Mouse (Mus musculus) bone marrow macrophage, adult 2 months (primary cell): ENCODE data around the gene Zfp560. TPM values are rescaled to one million over a fixed set of nuclear protein-coding genes. Genes with fewer than 3 reads are reported as not detected.
"Not testable (repeated sequence)": the region's sequence is repeated elsewhere in the genome, so short reads cannot be mapped to it uniquely, and the experiment has no call there.

Source experiments
- H3K27ac ChIP-seq: 2 replicates; pipeline ENCODE4 v1.5.1; 2012; ENCODE audit warnings: low read depth, low read length; ENCODE audit not compliant: insufficient read depth
- H3K4me1 ChIP-seq: 2 replicates; pipeline ENCODE4 v1.6.1; 2012; ENCODE audit warnings: low read length; ENCODE audit not compliant: control insufficient read depth, insufficient read depth
- H3K4me3 ChIP-seq: 2 replicates; pipeline ENCODE4 v1.5.1; 2012; ENCODE audit warnings: mild to moderate bottlenecking, low read length, moderate library complexity; ENCODE audit not compliant: insufficient read depth
- CTCF ChIP-seq: IDR thresholded peaks from 2 replicates; pipeline ENCODE4 v1.5.1; 2012; ENCODE audit warnings: low read depth, mild to moderate bottlenecking, low read length, moderate library complexity
- POLR2A ChIP-seq: IDR thresholded peaks from 2 replicates; pipeline ENCODE4 v1.6.1; 2012; ENCODE audit warnings: mild to moderate bottlenecking, low read depth, low read length, borderline replicate concordance
- polyA plus RNA-seq: library from polyadenylated mRNA; stranded (reverse); fragments of >200 nt; gene quantifications from 2 replicates; pipeline ENCODE4 v1.2.4, GENCODE M21; 2012; ENCODE audit not compliant: missing spikeins, insufficient read depth, insufficient read length

Gene Zfp560
- polyA plus RNA-seq, 1 experiment = 17.3 TPM

GRCm38 (mm10) chr9:20298232-20298631, 86.7 kb downstream of the Zfp560 start, which contains the start of gene Olfr873:
Olfr873 (plus strand) TSS chr9:20298532.
- H3K27ac ChIP-seq = no peak within 1 kb of the TSS
- TF ChIP-seq POLR2A = no peak
- no peak for TF ChIP-seq CTCF

GRCm38 (mm10) chr9:20295562-20295961, 89.4 kb downstream of the Zfp560 start:
- not testable (repeated sequence) for H3K4me3 ChIP-seq, H3K4me1 ChIP-seq, H3K27ac ChIP-seq

More at GRCm38 (mm10) chr9:20298232-20298631, 86.7 kb downstream of the Zfp560 start, which contains the start of gene Olfr873:
- Histone ChIP-seq H3K4me3 (no peak within 1 kb of the TSS), H3K4me1 (no peaks in the 10 kb centered on the region)

Other genes starting within 250 kb of the Zfp560 start
- gene Olfr870, start 211.1 kb downstream of the Zfp560 start, polyA plus RNA-seq = 0.32 TPM in 1 of 2 replicates, not detected in the other
- not detected in 2 replicates for gene Olfr871, start 173.0 kb downstream of the Zfp560 start, polyA plus RNA-seq
- not detected in 2 replicates for gene Olfr872, start 148.1 kb downstream of the Zfp560 start, polyA plus RNA-seq
- gene Olfr39, start 102.8 kb downstream of the Zfp560 start, polyA plus RNA-seq = not detected in 2 replicates
- not detected in 2 replicates for gene Olfr873, start 86.6 kb downstream of the Zfp560 start, polyA plus RNA-seq
- gene Olfr18, start 49.1 kb downstream of the Zfp560 start, polyA plus RNA-seq = not detected in 2 replicates
- 13.8 and 15.5 TPM in 2 replicates for gene Zfp26, start 75.0 kb upstream of the Zfp560 start, polyA plus RNA-seq
- gene Zfp426, start 107.6 kb upstream of the Zfp560 start, polyA plus RNA-seq = 14.7 and 15.7 TPM in 2 replicates
- gene Zfp266, start 136.2 kb upstream of the Zfp560 start, polyA plus RNA-seq = 16.1 and 20.6 TPM in 2 replicates
- gene Zfp846, start 196.1 kb upstream of the Zfp560 start, polyA plus RNA-seq = 7.4 and 7.5 TPM in 2 replicates